Mouse (Mus musculus) brain, embryonic 18.5 days (tissue): Measurements from ENCODE around the gene Ifnlr1.

Experiments
- DNase-seq: peaks from one replicate; pipeline ENCODE4 v3.0.0-alpha.2; 2012; ENCODE audit warnings: low read depth, low spot score

Ifnlr1 gene

GRCm38 (mm10) chr4:135744726-135745448 is 58.8 kb downstream of the Ifnlr1 start:
- no peak for DNase-seq

GRCm38 (mm10) chr4:135745613-135746012 is 59.5 kb downstream of the Ifnlr1 start:
- no peak for DNase-seq

GRCm38 (mm10) chr4:135750896-135751295 is 64.8 kb downstream of the Ifnlr1 start:
- no peak for DNase-seq

- no peak for DNase-seq
Measured at GRCm38 (mm10) chr4:135752106-135752778, 66.2 kb downstream of the Ifnlr1 start.

GRCm38 (mm10) chr4:135752779-135753164 is 66.7 kb downstream of the Ifnlr1 start:
- no peak for DNase-seq
